Mouse (Mus musculus) hindbrain, postnatal 0 days (tissue): ENCODE measurements at regions not wholly inside any gene's neighbourhood (a gene's known extent, or its start where the extent isn't known, plus 50 kb on each side); places are given as distances from the start of the nearest gene placed in this dataset.

Experiments used
- ATAC-seq: fragments of 200-750 bp; cut with Nextera tagmentation; 2 replicates; pipeline ENCODE4 v1.8.0; 2017; ENCODE audit warnings: mild to moderate bottlenecking, moderate TSS enrichment, moderate library complexity
- DNase-seq: peaks from one replicate; pipeline ENCODE4 v3.0.0-alpha.2; 2015; ENCODE audit warnings: low spot score
- H3K27ac ChIP-seq: fragments of 300-500 bp; sonication (generic); 2 replicates; pipeline ENCODE4 v1.5.1; 2014; ENCODE audit warnings: mild to moderate bottlenecking
- H3K27me3 ChIP-seq: fragments of 300-500 bp; sonication (generic); 2 replicates; pipeline ENCODE4 v1.6.1; 2014; ENCODE audit warnings: low read length, mixed read lengths; ENCODE audit not compliant: insufficient read depth
- H3K36me3 ChIP-seq: fragments of 300-500 bp; sonication (generic); 2 replicates; pipeline ENCODE4 v1.6.1; 2014; ENCODE audit warnings: low read length, mixed read lengths; ENCODE audit not compliant: insufficient read depth
- H3K4me1 ChIP-seq: fragments of 300-500 bp; sonication (generic); 2 replicates; pipeline ENCODE4 v1.6.1; 2014; ENCODE audit warnings: antibody characterized with exemption, low read length, mixed read lengths; ENCODE audit not compliant: insufficient read depth
- H3K4me2 ChIP-seq: fragments of 300-500 bp; sonication (generic); 2 replicates; pipeline ENCODE4 v1.6.1; 2014; ENCODE audit warnings: low read depth, mild to moderate bottlenecking, low read length, moderate library complexity, mixed read lengths
- H3K4me3 ChIP-seq: fragments of 300-500 bp; sonication (generic); 2 replicates; pipeline ENCODE4 v1.5.1; 2014; ENCODE audit warnings: low read length
- H3K9ac ChIP-seq: fragments of 300-500 bp; sonication (generic); replicated peaks from 2 replicates; pipeline ENCODE4 v1.6.1; 2014; ENCODE audit warnings: mild to moderate bottlenecking, low read length, moderate library complexity, mixed read lengths
- H3K9me3 ChIP-seq: fragments of 300-500 bp; sonication (generic); 2 replicates; pipeline ENCODE4 v1.6.1; 2016; ENCODE audit warnings: low read length, mixed read lengths
- CTCF ChIP-seq: IDR thresholded peaks from 2 replicates; pipeline ENCODE4 v1.5.1; 2016; ENCODE audit warnings: antibody characterized with exemption, control low read depth, low read depth
- WGBS: fragments of 180-500 bp; shearing (Covaris S2); extraction: QIAGEN DNeasy Blood & Tissue Kit; methylation state at CpG from one replicate; pipeline ENCODE4 v1.1.7; 2014; 5-methylcytosine and 5-hydroxymethylcytosine counted together

- ATAC-seq (no peak), DNase-seq (no peak)
- no peaks in the 10 kb centered on the region for H3K27me3 ChIP-seq
- H3K36me3 ChIP-seq = no peaks in the 10 kb centered on the region
- no peaks in the 10 kb centered on the region for H3K9me3 ChIP-seq
- no peak overlapping the region for H3K9ac ChIP-seq
- H3K4me3 ChIP-seq = no peak overlapping the region
- no peaks in the 10 kb centered on the region for H3K4me1 ChIP-seq
- H3K4me2 ChIP-seq = no peak overlapping the region
- no peak for TF ChIP-seq CTCF
- 76% methylated on average over 4 of the region's 4 CpGs for WGBS
- H3K27ac ChIP-seq = no peak overlapping the region
These were observed 786.1 kb upstream of the A1bg start for GRCm38 (mm10) chr15:61708928-61709327.

GRCm38 (mm10) chr15:61707952-61708351 lies 785.1 kb upstream of the A1bg start:
- 43% methylated on average over 6 of the region's 6 CpGs for WGBS

DNA sequence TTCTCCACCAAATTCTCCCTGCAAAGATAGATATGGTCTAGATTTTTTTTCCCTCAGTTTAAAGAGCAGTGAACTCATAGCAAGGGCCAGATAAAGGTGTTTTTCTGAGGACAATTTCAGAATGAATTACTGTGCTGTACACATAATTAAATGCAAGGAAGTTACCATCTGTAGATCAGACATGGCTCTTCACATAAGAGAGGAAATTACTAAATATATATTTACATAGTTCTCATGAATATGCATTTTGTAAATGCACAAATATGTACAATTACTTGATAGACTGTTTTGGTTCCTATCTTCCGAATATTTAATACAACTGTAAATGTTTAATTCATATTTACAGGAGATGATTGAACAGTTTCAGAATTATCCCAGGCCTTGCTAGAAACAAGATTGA lies 769.9 kb upstream of the A1bg start:
- Histone ChIP-seq H3K27ac (no peak overlapping the region), H3K4me1 (peaks cover 6% of the 10 kb centered on the region), H3K27me3 (no peaks in the 10 kb centered on the region), H3K4me2 (no peak overlapping the region), H3K4me3 (no peak overlapping the region), H3K9ac (no peak overlapping the region), H3K36me3 (no peaks in the 10 kb centered on the region), H3K9me3 (no peaks in the 10 kb centered on the region)
- DNase-seq (no peak), ATAC-seq (no peak)
- TF ChIP-seq CTCF = no peak
- WGBS = 94% methylated on average over 1 of the region's 1 CpGs

More at GRCm38 (mm10) chr15:61707952-61708351, 785.1 kb upstream of the A1bg start:
- Histone ChIP-seq H3K27me3 (no peaks in the 10 kb centered on the region), H3K36me3 (no peaks in the 10 kb centered on the region), H3K4me2 (no peak overlapping the region), H3K4me3 (no peak overlapping the region), H3K9ac (no peak overlapping the region), H3K27ac (no peak overlapping the region), H3K4me1 (no peaks in the 10 kb centered on the region), H3K9me3 (no peaks in the 10 kb centered on the region)
- ATAC-seq (peak; percentile 32; the same call in 1 of the 2 replicates), DNase-seq (peak; percentile 74)
- TF ChIP-seq CTCF = no peak

GRCm38 (mm10) chr15:61690425-61690824 lies 767.6 kb upstream of the A1bg start:
- peak; percentile 57 for TF ChIP-seq CTCF
- H3K4me3 ChIP-seq = peak overlapping the region; percentile 1; the same call in 1 of the 2 replicates
- H3K27me3 ChIP-seq = no peaks in the 10 kb centered on the region
- peak; percentile 88 for DNase-seq
- no peaks in the 10 kb centered on the region for H3K9me3 ChIP-seq
- WGBS = 25% methylated on average over 13 of the region's 13 CpGs
- peak; percentile 93 for ATAC-seq
- no peaks in the 10 kb centered on the region for H3K36me3 ChIP-seq
- H3K4me2 ChIP-seq = peak overlapping the region; percentile 39
- peak overlapping the region; percentile 73 for H3K27ac ChIP-seq
- no peak overlapping the region for H3K9ac ChIP-seq
- peaks cover 6% of the 10 kb centered on the region for H3K4me1 ChIP-seq

DNA sequence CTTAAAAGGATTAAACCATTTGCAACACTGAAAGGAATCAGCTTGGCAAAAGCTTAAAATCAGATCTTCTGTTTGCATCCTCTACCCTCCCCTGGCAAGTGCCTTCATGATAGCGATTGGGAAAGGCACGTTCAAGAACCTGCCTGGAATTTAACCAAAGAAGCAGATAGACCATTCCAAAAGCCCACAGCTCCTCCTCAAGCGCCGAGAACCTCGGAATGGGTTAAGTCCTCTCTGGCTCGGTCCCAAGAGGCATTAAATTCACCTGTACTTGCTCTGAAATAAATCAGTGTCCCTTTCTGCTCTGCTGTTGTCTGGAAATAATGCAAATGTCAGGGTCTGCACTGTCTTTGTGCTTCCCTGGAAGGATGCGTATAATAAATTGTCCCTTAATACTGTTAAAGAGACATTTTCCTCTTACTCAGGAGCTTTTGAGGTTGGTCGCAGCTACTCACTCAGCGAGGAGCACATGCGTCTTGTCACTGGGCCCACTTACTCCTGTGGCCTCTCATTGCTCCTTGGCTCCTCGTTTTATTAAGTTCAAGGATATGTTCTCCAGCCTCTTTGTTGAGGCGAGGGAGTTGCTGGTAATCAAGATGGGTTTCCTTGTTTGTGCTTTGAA lies 767.1 kb upstream of the A1bg start:
- no peak for TF ChIP-seq CTCF
- no peaks in the 10 kb centered on the region for H3K9me3 ChIP-seq
- H3K4me1 ChIP-seq = peaks cover 6% of the 10 kb centered on the region
- peak overlapping the region; percentile 1; the same call in 1 of the 2 replicates for H3K4me3 ChIP-seq
- ATAC-seq = peak; percentile 59
- DNase-seq = peak; percentile 64
- H3K36me3 ChIP-seq = no peaks in the 10 kb centered on the region
- H3K27ac ChIP-seq = peak overlapping the region; percentile 73
- H3K9ac ChIP-seq = no peak overlapping the region
- peak overlapping the region; percentile 39 for H3K4me2 ChIP-seq
- no peaks in the 10 kb centered on the region for H3K27me3 ChIP-seq
- WGBS = 33% methylated on average over 12 of the region's 12 CpGs

DNA sequence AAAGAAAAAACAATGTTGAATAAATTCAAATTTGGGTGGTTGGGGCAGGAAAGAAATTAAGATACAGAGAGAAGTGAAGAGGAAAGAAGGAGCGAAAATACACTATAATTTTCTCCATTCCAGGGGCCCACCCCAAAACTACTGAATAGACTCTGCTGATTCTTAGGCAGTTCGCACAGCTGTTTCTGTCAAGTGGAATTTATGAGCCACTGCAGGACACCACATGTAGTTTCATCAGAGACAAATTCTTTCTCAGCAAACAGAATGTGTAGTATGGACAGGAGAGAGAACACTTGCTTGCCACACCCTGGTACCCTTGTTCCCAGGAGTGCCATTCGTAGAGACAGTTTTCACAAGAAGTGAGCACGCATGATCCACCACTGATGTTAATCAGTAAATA lies 760.2 kb upstream of the A1bg start:
- Histone ChIP-seq H3K27ac (no peak overlapping the region), H3K9me3 (no peaks in the 10 kb centered on the region), H3K9ac (no peak overlapping the region), H3K4me2 (no peak overlapping the region), H3K4me1 (no peaks in the 10 kb centered on the region), H3K27me3 (no peaks in the 10 kb centered on the region), H3K4me3 (no peak overlapping the region), H3K36me3 (no peaks in the 10 kb centered on the region)
- no peak for ATAC-seq
- WGBS = 86% methylated on average over 4 of the region's 4 CpGs
- no peak for TF ChIP-seq CTCF
- DNase-seq = no peak

DNA sequence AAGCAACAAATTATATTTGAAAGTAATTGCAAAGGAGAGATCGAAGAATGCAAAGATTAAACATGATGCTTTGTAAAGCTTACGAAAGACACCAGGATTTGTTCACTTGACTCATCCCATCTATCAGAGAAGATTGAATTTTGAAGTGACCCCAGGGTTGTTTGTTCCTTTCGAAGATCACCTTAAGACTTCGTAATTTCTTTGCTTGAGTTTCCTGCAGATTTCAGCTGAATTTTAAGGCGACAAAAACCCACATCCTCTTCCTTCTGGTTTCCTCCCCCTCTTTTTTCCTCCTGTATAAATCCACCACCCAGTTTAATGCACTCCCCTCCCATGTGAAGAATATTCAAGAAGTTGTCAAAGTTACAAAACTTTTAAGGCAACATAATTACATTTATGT lies 747.7 kb upstream of the A1bg start:
- DNase-seq = no peak
- TF ChIP-seq CTCF = no peak
- Histone ChIP-seq H3K9ac (no peak overlapping the region), H3K4me2 (no peak overlapping the region), H3K36me3 (no peaks in the 10 kb centered on the region), H3K4me3 (no peak overlapping the region), H3K27ac (no peak overlapping the region), H3K27me3 (no peaks in the 10 kb centered on the region), H3K9me3 (no peaks in the 10 kb centered on the region), H3K4me1 (no peaks in the 10 kb centered on the region)
- no peak for ATAC-seq
- 91% methylated on average over 5 of the region's 5 CpGs for WGBS
